Mouse (Mus musculus): ENCODE results near the gene Ptgir. TPM values are rescaled to one million over a fixed set of nuclear protein-coding genes. Genes with fewer than 3 reads are reported as not detected.
"Not testable (repeated sequence)": the region's sequence is repeated elsewhere in the genome, so short reads cannot be mapped to it uniquely, and the experiment has no call there.

Gene Ptgir
- total RNA-seq, 1 experiment from 2014 or later = 1.7 TPM

GRCm38 (mm10) chr7:16950861-16951635 is 44.8 kb downstream of the Ptgir start:
- peak; percentile 82 for ATAC-seq (ENCODE audit: extremely low read depth, insufficient number of reproducible peaks, low FRiP score, poor library complexity, severe bottlenecking)

GRCm38 (mm10) chr7:16953776-16954175 is 47.5 kb downstream of the Ptgir start:
- not testable (repeated sequence) for ATAC-seq (ENCODE audit: extremely low read depth, insufficient number of reproducible peaks, low FRiP score, poor library complexity, severe bottlenecking)

DNA sequence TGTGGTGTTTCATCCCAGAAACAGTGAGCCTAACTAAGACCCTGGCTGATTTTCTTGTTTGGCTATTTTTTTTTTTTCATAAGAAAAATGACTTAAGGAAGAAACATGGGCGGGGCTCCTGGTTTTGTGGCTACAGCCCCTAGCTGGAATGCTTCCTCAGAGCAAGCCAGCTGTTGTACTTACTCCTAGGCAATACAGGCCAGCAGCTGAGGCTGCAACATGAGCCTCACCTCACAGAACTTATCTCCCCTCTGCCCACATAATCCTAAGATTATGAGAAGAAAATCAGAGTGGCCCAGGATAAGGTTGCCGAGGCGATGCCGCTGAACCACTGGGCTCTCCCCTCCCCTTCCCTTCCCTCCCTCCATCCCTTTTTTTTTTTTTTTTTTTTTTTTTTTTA is 49.4 kb downstream of the Ptgir start:
- ATAC-seq (ENCODE audit: extremely low read depth, insufficient number of reproducible peaks, low FRiP score, poor library complexity, severe bottlenecking) = no peak

- no peak for ATAC-seq (ENCODE audit: extremely low read depth, insufficient number of reproducible peaks, low FRiP score, poor library complexity, severe bottlenecking)
Measured at GRCm38 (mm10) chr7:16956410-16957265, 50.3 kb downstream of the Ptgir start.

- ATAC-seq (ENCODE audit: extremely low read depth, insufficient number of reproducible peaks, low FRiP score, poor library complexity, severe bottlenecking) = no peak
Measured at GRCm38 (mm10) chr7:16959539-16960187, 53.4 kb downstream of the Ptgir start, which contains the start of gene Pnmal1. TSS of gene Pnmal1 (plus strand) at chr7:16959679.

Other genes starting within 250 kb of the Ptgir start
- not detected in 2 replicates for gene Ceacam15, start 230.8 kb upstream of the Ptgir start, total RNA-seq (2017)
- not detected in 2 replicates for gene Ceacam9, start 184.6 kb upstream of the Ptgir start, total RNA-seq (2017)
- gene Ap2s1, start 168.1 kb upstream of the Ptgir start, total RNA-seq (2017) = 40.2 and 47.9 TPM in 2 replicates
- 119 and 128 TPM in 2 replicates for gene Slc1a5, start 125.2 kb upstream of the Ptgir start, total RNA-seq (2017)
- 105 and 107 TPM in 2 replicates for gene Strn4, start 90.6 kb upstream of the Ptgir start, total RNA-seq (2017)
- gene Fkrp, start 89.8 kb upstream of the Ptgir start, total RNA-seq (2017) = 14.2 and 14.3 TPM in 2 replicates
- gene Prkd2, start 63.6 kb upstream of the Ptgir start, total RNA-seq (2017) = 108 and 122 TPM in 2 replicates
- 0.12 TPM in 1 of 2 replicates, not detected in the other for gene Dact3, start 31.2 kb upstream of the Ptgir start, total RNA-seq (2017)
- not detected in 2 replicates for gene Gng8, start 14.7 kb upstream of the Ptgir start, total RNA-seq (2017)
- gene Calm3, start 17.6 kb downstream of the Ptgir start, total RNA-seq (2017) = 230 and 273 TPM in 2 replicates
- not detected in 2 replicates for gene Pnmal2, start 38.2 kb downstream of the Ptgir start, total RNA-seq (2017)
- gene Pnmal1, start 53.2 kb downstream of the Ptgir start, total RNA-seq (2017) = 0.12 TPM in 1 of 2 replicates, not detected in the other
- gene Gm42372, start 76.6 kb downstream of the Ptgir start, total RNA-seq (2017) = 0.35 and 0.49 TPM in 2 replicates
- gene Ccdc8, start 86.2 kb downstream of the Ptgir start, total RNA-seq (2017) = not detected in 2 replicates
- 50.3 and 54.0 TPM in 2 replicates for gene Ppp5c, start 121.4 kb downstream of the Ptgir start, total RNA-seq (2017)
- gene Hif3a, start 155.9 kb downstream of the Ptgir start, total RNA-seq (2017) = not detected in 2 replicates
- gene Psg16, start 167.6 kb downstream of the Ptgir start, total RNA-seq (2017) = 0.35 and 0.74 TPM in 2 replicates
- gene Ceacam3, start 243.8 kb downstream of the Ptgir start, total RNA-seq (2017) = not detected in 2 replicates